Mouse (Mus musculus): ENCODE measurements around the gene Gm20388. TPM values are rescaled to one million over a fixed set of nuclear protein-coding genes. Genes with fewer than 3 reads are reported as not detected.
"Not testable (repeated sequence)": the region's sequence is repeated elsewhere in the genome, so short reads cannot be mapped to it uniquely, and the experiment has no call there.

Gene Gm20388
- polyA plus RNA-seq, 1 experiment from 2014 or later: 7.4 TPM

DNA sequence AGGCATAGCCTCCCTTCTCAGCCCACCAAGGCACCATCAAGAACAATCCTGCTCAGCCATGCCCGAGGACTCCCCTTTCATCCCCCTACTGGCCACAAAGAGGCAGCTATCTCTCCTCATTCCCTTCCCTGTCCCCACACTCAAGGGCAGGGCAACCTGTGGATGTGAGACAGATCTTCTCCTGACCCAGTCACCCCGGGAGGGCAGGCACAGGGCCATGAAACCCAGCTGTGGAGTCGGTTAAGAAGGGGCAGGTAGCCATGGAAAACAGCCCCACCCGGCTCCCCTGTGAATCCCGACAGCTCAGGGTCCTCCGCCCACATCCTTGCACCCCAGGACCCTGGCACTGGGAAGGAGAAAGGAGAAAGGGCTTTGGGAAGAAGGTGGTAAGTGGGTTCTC is 1526.9 kb downstream of the Gm20388 start:
- WGBS: 65% methylated on average over 6 of the region's 6 CpGs
- no peak for ATAC-seq (replicated peaks; ENCODE audit: low FRiP score)
- peaks cover 42% of the 10 kb centered on the region for H3K4me1 ChIP-seq

DNA sequence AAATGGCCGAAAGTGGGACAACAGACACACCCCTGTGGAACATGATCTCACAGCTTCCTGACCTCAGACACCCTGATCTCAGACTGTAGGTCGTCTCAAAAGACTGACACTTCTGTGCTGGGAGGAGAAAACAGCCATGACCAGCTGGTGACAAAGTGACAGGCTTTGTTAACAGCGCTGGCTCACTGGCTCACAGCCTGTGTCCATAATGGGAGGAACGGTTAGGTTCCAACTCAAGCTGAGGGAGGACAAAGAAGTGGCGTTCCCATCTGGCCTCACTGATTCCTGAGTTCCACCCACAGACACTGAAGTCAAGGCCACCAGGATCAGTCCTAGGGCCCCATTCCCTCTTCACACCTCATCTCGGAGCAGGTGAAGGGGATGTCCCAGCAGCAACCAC is 1527.5 kb downstream of the Gm20388 start:
- H3K4me1 ChIP-seq: peaks cover 37% of the 10 kb centered on the region
- no peak overlapping the region for H3K4me2 ChIP-seq
- H3K9me3 ChIP-seq (replicated peaks): no peaks in the 10 kb centered on the region
- no peak overlapping the region for H3K4me3 ChIP-seq (replicated peaks)
- WGBS: 26% methylated on average over 6 of the region's 6 CpGs
- no peaks in the 10 kb centered on the region for H3K36me3 ChIP-seq
- ATAC-seq (replicated peaks; ENCODE audit: low FRiP score): no peak
- no peaks in the 10 kb centered on the region for H3K27me3 ChIP-seq
- no peak overlapping the region for H3K27ac ChIP-seq
- no peak overlapping the region for H3K9ac ChIP-seq

More for the DNA sequence above, 1526.9 kb downstream of the Gm20388 start:
- no peaks in the 10 kb centered on the region for H3K36me3 ChIP-seq
- H3K9ac ChIP-seq: no peak overlapping the region
- no peaks in the 10 kb centered on the region for H3K9me3 ChIP-seq (replicated peaks)
- peaks cover 3% of the 10 kb centered on the region; the same call in 1 of the 2 replicates for H3K27me3 ChIP-seq
- H3K27ac ChIP-seq: no peak overlapping the region
- H3K4me2 ChIP-seq: no peak overlapping the region
- no peak overlapping the region for H3K4me3 ChIP-seq (replicated peaks)

DNA sequence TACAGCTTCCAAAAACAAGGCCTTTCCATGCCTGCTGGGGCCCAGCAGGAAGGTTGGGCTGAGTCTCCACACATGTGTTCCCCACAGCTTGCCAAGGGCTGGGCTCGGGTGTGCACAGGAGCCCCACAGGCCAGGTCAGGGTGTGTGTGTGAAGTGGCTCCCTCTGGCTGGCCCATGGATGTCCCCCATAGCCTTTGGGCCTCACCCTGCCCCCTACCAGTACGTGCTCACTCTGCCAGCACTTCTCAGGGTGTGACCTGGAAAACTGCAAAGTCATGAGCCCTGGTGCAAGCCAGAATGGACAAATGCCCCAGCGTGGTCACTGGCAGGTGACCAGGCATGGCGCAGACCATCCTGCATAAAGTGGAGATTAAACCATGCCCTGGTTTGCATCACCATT is 1528.7 kb downstream of the Gm20388 start:
- Histone ChIP-seq H3K4me3 (replicated peaks) (no peak overlapping the region), H3K27ac (no peak overlapping the region), H3K27me3 (no peaks in the 10 kb centered on the region), H3K9ac (no peak overlapping the region), H3K4me2 (no peak overlapping the region), H3K9me3 (replicated peaks) (no peaks in the 10 kb centered on the region), H3K36me3 (no peaks in the 10 kb centered on the region), H3K4me1 (peaks cover 27% of the 10 kb centered on the region)
- ATAC-seq (replicated peaks; ENCODE audit: low FRiP score): no peak
- 73% methylated on average over 4 of the region's 4 CpGs for WGBS

DNA sequence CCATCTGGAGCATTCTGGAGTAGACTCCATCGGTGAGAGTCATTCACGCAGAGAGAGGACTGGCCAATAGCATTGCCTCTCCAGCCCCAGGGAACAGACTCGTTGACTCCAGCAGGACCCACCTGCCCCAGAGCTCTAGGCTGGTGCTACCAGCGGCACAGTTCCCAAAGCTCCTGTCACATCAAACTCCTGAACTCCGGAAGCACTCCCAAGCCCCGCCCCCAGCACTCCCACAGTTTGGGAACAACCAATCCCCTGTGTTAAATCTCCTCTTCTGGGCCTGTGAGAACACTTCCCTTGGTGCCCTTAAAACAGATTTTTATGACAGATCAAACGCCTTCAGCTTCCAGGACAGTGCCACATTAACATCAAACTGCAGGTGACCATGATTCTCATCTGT is 1532.7 kb downstream of the Gm20388 start:
- Histone ChIP-seq H3K9ac (no peak overlapping the region), H3K27ac (no peak overlapping the region), H3K4me2 (no peak overlapping the region), H3K36me3 (no peaks in the 10 kb centered on the region), H3K4me1 (peaks cover 26% of the 10 kb centered on the region), H3K9me3 (replicated peaks) (no peaks in the 10 kb centered on the region), H3K27me3 (no peaks in the 10 kb centered on the region), H3K4me3 (replicated peaks) (no peak overlapping the region)
- 60% methylated on average over 7 of the region's 7 CpGs for WGBS
- no peak for ATAC-seq (replicated peaks; ENCODE audit: low FRiP score)

- 97% methylated on average over 1 of the region's 1 CpGs for WGBS
- H3K27ac ChIP-seq; H3K9ac ChIP-seq; ATAC-seq (replicated peaks; ENCODE audit: low FRiP score); H3K4me2 ChIP-seq; H3K4me3 ChIP-seq (replicated peaks); H3K27me3 ChIP-seq; H3K36me3 ChIP-seq; H3K9me3 ChIP-seq (replicated peaks): not testable (repeated sequence)
- peaks cover 25% of the 10 kb centered on the region for H3K4me1 ChIP-seq
These were observed 1533.9 kb downstream of the Gm20388 start for GRCm38 (mm10) chr8:121444521-121444920.

GRCm38 (mm10) chr8:121445027-121445471 is 1534.4 kb downstream of the Gm20388 start:
- Histone ChIP-seq H3K36me3 (no peaks in the 10 kb centered on the region), H3K27me3 (no peaks in the 10 kb centered on the region), H3K9me3 (replicated peaks) (no peaks in the 10 kb centered on the region), H3K4me1 (peaks cover 25% of the 10 kb centered on the region), H3K4me2 (no peak overlapping the region), H3K4me3 (replicated peaks) (no peak overlapping the region), H3K9ac (no peak overlapping the region), H3K27ac (no peak overlapping the region)
- no peak for ATAC-seq (replicated peaks; ENCODE audit: low FRiP score)
- 90% methylated on average over 10 of the region's 10 CpGs for WGBS

DNA sequence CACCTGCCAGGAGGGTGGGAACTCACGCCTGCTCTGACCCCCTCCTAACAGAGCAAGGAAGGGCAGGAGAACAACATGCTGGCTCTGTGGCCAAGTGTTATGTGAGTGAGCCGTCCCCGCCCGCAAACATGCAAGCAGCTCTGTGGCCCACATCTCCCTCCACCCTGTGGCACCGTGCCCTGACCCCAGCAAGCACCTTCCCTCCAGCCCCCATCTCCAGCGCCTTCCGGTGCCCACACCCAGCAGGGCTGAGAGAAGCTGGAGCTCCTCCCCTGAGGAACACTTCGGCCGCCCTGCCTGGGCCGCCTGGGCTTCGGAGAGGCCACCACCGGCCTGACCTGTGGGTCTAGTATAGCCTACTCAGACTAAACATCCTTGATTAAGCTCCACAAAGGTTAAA is 1535.5 kb downstream of the Gm20388 start:
- Histone ChIP-seq H3K27me3 (no peaks in the 10 kb centered on the region), H3K27ac (no peak overlapping the region), H3K4me2 (no peak overlapping the region), H3K4me1 (peaks cover 27% of the 10 kb centered on the region), H3K9ac (no peak overlapping the region), H3K36me3 (no peaks in the 10 kb centered on the region), H3K4me3 (replicated peaks) (no peak overlapping the region), H3K9me3 (replicated peaks) (no peaks in the 10 kb centered on the region)
- peak; percentile 30; the same call in 1 of the 2 replicates for ATAC-seq (replicated peaks; ENCODE audit: low FRiP score)
- WGBS: 64% methylated on average over 12 of the region's 12 CpGs

DNA sequence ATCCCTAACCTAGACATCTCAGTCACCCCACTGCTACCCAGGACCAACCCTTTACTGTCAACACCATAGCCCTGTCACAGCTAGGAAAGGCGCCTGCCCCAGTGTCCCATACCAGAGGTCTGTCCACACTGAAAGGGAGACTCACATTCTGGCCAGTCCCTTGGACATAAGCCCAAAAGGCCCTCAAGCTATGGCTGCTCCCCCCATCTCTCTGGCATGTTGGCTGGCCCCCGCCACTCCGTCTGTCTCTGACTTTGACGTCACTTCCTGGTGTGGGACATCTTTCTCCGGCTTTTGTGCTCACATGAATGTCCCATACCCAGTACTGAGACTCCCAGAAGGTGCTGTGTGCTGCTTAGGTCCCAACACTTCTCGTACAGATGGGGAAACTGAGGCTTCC is 1536.2 kb downstream of the Gm20388 start:
- Histone ChIP-seq H3K4me3 (replicated peaks) (no peak overlapping the region), H3K27ac (no peak overlapping the region)
- WGBS: 82% methylated on average over 6 of the region's 6 CpGs

DNA sequence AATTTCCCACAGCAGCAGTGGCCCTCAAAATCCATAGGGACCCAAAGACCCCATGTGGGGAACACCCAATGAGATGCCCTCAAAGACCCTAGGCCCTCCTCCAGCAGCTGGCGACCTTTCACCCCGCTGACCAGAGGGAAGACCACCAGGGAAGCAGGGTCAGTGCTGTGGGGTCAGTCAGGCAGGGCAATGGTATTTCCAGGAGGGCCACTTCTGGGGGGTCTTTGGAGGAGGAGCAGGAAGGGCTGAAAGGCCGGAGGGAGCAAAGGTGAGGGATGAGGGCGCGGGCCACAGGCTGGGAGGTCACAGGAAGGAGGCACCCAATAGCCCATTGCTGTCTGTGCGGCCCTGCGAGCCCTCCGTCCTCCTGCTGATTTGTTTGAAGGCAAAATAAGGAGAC is 1539.6 kb downstream of the Gm20388 start:
- Histone ChIP-seq H3K4me3 (replicated peaks) (no peak overlapping the region), H3K27ac (no peak overlapping the region), H3K9ac (no peak overlapping the region), H3K4me1 (peaks cover 43% of the 10 kb centered on the region), H3K36me3 (no peaks in the 10 kb centered on the region), H3K9me3 (replicated peaks) (no peaks in the 10 kb centered on the region), H3K4me2 (no peak overlapping the region), H3K27me3 (0 out of 2 replicates have a peak, but pooled peaks cover 6% of the 10 kb centered on the region)
- 39% methylated on average over 8 of the region's 8 CpGs for WGBS
- no peak for ATAC-seq (replicated peaks; ENCODE audit: low FRiP score)

More for the DNA sequence above, 1536.2 kb downstream of the Gm20388 start:
- Histone ChIP-seq H3K27me3 (no peaks in the 10 kb centered on the region), H3K9me3 (replicated peaks) (no peaks in the 10 kb centered on the region), H3K36me3 (no peaks in the 10 kb centered on the region), H3K4me1 (peaks cover 30% of the 10 kb centered on the region), H3K9ac (no peak overlapping the region), H3K4me2 (no peak overlapping the region)
- no peak for ATAC-seq (replicated peaks; ENCODE audit: low FRiP score)

DNA sequence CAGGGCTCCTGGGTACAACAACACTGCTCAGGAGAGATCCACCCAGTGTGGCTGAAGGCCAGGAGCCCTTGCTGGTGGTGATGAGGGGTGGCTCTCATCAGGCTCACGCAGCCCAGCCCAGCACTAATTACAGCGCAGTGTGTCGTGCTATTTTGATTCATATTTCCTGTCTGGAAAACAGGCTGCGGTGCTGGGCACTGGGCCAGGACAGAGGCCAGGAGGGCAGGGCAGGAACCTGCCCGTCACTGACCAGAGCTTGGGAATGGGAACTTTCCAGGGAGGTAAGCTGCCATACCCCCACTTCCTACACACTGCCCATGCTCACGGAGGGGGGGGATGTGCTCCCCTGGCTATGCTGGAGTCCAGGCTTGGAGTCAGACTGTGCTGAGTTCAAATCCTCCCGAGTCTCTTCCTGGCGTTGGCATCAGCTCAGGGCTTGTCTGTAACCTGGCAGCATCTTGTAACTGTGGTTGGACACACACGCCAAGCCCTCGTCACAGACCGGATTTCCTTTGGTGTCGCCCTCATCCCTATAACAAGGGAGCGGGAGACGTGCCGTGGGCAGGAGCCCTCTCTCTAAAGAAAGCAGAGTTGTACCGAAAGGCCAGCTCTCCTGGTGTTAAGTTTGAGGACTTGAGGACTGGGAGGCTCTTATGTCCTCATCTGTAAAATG is 1540.9 kb downstream of the Gm20388 start:
- Histone ChIP-seq H3K9me3 (replicated peaks) (no peaks in the 10 kb centered on the region), H3K9ac (no peak overlapping the region), H3K27ac (peak overlapping the region; percentile 34; the same call in 1 of the 2 replicates), H3K4me1 (peaks cover 35% of the 10 kb centered on the region), H3K27me3 (0 out of 2 replicates have a peak, but pooled peaks cover 6% of the 10 kb centered on the region), H3K36me3 (no peaks in the 10 kb centered on the region), H3K4me3 (replicated peaks) (no peak overlapping the region), H3K4me2 (no peak overlapping the region)
- 60% methylated on average over 16 of the region's 16 CpGs for WGBS
- ATAC-seq (replicated peaks; ENCODE audit: low FRiP score): peak; percentile 57

DNA sequence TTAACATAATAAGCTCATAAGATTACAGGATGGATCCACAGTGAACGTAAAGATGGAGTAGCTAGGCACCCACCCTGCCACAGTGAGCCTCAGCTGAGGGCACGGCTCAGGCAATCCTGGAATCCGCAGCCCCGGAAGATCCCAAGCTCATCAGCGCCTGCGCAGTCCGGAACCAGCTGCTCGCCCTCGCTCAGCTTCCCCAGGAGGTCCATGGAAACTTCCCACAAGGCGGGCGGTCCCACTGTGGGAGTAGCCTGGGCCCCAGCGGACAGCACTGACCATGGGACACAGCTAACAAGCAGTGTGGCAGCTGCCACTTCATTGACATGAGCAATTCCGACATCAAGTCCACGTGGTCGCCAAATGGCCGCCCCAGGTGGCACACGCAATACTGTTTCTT is 1544.1 kb downstream of the Gm20388 start:
- peaks cover 34% of the 10 kb centered on the region for H3K4me1 ChIP-seq
- ATAC-seq (replicated peaks; ENCODE audit: low FRiP score): no peak
- WGBS: 89% methylated on average over 17 of the region's 17 CpGs
- no peak overlapping the region for H3K27ac ChIP-seq
- H3K9ac ChIP-seq: no peak overlapping the region
- H3K9me3 ChIP-seq (replicated peaks): no peaks in the 10 kb centered on the region
- 0 out of 2 replicates have a peak, but pooled peaks cover 6% of the 10 kb centered on the region for H3K27me3 ChIP-seq
- H3K4me2 ChIP-seq: no peak overlapping the region
- no peak overlapping the region for H3K4me3 ChIP-seq (replicated peaks)
- no peaks in the 10 kb centered on the region for H3K36me3 ChIP-seq

- Histone ChIP-seq H3K9me3 (replicated peaks) (no peaks in the 10 kb centered on the region), H3K36me3 (no peaks in the 10 kb centered on the region), H3K4me1 (peaks cover 11% of the 10 kb centered on the region), H3K27me3 (no peaks in the 10 kb centered on the region), H3K4me2 (no peak overlapping the region), H3K27ac (no peak overlapping the region), H3K4me3 (replicated peaks) (no peak overlapping the region), H3K9ac (no peak overlapping the region)
- 42% methylated on average over 3 of the region's 3 CpGs for WGBS
- ATAC-seq (replicated peaks; ENCODE audit: low FRiP score): peak; percentile 46; the same call in 1 of the 2 replicates
These were observed 1550.6 kb downstream of the Gm20388 start for GRCm38 (mm10) chr8:121461192-121461591.

DNA sequence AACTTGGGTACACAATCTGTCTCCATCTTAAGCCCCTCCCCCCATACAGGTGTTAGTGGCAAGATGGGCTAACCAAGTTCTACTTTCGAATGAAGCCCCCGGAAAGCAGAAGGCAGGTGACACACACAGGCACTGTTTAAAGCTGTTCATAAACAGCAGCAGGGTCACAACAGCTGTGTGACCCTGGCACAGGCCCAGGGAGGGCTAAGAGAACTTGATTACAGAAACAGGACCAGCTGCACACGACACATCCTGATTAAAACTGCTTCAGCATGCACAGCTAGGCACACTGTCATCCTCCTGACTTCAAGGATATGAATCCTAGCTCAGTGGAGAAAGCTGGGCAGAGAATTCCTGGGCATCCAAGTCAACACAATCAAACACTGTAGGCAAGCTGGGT is 1551.5 kb downstream of the Gm20388 start:
- Histone ChIP-seq H3K9ac (no peak overlapping the region), H3K27ac (no peak overlapping the region), H3K4me3 (replicated peaks) (no peak overlapping the region), H3K4me1 (peaks cover 11% of the 10 kb centered on the region), H3K27me3 (no peaks in the 10 kb centered on the region), H3K4me2 (no peak overlapping the region), H3K36me3 (no peaks in the 10 kb centered on the region), H3K9me3 (replicated peaks) (no peaks in the 10 kb centered on the region)
- 61% methylated on average over 3 of the region's 3 CpGs for WGBS
- no peak for ATAC-seq (replicated peaks; ENCODE audit: low FRiP score)
